Mouse (Mus musculus) layer of hippocampus, postnatal 14 days (tissue): ENCODE data around the gene Rcan2. TPM values are rescaled to one million over a fixed set of nuclear protein-coding genes. Genes with fewer than 3 reads are reported as not detected.
"Not testable (repeated sequence)": the region's sequence is repeated elsewhere in the genome, so short reads cannot be mapped to it uniquely, and the experiment has no call there.

Source experiments
- DNase-seq, 2 experiments: peaks; one replicate each; pipeline ENCODE4 v3.0.0; 2021 to 2022; ENCODE audit warnings: low spot score in 2 of 2, mixed read lengths in 1 of 2
- total RNA-seq, 2 experiments: library from RNA; stranded (reverse); gene quantifications; 2 replicates each; pipeline ENCODE4 v1.2.3; 2021

Rcan2 gene
- total RNA-seq, 2 experiments from 2014 or later = 46.3 to 47.4 TPM

DNA sequence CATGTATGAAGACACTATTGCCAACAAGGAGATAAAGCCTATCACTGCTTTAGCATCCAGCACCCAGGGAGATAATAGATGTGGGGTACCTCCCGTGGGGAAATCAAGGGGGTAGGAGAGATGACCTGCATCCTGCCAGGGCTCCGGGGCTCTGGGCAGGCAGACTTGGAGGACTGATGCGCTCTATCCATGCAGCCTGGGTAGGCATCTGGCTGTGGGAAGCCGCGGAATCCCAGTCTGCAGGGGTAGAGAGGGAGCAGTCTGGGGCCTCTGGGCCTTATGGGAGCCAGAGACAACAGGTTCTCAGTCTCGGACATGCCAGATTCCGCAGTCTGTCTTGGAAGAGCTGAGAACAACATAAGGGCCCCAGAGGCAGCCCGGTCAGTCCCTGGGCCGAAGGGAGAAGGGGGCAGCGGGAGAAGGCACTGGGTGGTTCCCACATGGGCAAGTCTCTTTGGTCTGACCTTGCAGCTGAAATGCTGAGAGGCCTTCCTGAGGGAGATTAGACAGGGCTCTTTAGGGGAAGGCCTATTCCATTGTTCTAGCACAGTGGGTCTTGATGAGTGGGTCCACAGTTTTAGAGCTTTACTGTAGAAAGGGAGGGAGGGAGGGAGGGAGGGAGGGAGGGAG lies 23.7 kb downstream of the Rcan2 start:
- DNase-seq = no peak

DNA sequence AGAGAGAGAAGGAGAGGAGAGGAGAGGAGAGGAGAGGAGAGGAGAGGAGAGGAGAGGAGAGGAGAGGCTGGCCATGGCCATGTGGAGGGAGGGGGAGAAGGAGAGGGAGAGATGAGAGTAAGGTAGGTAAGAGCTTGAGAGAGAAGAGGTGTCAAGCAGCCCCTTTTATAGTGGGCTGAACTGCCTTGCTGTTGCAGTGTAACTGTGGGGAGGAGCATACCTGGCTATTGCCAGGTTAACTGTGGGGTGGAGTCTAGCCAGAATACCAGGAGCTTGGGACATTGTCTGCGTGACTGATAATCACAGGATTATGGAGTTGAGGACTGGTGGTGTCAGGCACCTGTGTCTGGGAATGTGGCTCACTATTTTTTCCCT lies 24.2 kb downstream of the Rcan2 start:
- not testable (repeated sequence) for DNase-seq

DNA sequence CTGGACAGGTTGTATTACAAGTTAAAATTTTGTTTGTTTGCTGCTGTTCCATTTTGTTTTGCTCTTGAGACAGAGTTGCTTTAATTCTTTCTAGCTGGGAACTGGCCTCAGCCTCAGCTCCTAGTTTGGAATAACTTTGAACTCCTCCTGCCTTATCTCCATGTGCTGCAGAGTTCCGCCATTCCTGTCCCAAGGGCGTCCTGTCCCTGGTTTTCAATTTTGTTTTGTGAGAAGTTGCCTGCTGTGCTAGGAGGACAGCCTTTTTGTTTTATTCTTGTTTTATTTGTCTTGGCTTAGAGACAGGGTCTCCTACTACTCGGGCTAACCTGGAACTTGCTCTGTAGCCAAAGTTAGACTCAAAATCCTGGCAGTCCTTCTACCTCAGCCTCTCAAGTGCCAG lies 26.1 kb downstream of the Rcan2 start:
- no peak for DNase-seq

DNA sequence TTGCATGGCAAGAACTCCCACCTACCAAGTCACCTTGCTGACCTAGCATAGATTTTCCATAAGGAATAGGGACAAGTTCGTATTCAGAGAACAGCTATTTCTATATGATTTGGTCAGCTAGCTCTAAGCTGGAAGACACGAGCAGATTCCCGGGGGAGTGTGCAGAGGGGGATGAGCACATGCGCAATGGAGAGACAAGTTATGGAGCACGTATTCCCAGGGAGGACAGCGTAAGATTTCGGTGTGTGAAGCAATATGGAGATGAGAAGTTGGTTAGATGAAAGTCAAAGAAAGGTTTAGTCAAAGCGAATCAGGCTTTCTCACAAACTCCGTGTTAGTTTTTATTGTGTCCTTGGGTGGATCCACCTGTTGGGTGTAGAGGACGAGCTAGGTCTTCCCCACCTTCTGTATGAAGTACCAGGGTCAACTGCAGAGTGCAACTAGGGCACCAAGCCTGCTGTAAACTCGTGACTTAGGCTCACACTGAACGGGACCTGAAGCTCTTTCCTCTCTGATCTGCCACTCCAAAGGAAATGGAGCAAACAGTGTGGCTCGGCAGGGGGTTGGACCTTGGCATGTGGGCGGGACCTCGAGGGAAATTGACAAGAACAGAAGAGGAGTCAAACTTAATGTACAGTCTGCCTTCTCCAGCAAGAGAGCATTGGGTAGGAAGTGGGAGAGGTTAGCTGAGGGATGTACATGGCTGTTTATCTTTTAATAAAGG lies 31.4 kb downstream of the Rcan2 start:
- no peak for DNase-seq

DNA sequence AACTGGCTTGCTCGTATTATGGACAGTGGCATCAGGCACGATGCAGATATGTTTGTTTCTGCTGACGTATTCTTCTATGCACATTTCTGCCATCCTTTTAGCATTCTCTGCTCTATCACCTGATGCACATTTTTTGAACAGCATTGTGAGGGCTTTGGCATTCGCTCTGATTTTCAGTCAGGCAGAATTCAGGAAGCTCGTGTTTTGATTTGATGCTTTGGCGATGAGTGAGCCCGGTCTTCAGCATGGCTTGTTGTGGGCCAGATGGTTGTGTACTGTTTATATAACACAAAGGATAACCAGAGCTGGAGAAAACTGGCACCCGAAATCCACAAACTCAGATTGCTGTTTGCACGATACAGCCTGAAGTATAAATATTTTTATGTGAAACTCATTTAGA lies 39.1 kb downstream of the Rcan2 start:
- peak in 1 of 2 experiments; percentile 70 for DNase-seq

DNA sequence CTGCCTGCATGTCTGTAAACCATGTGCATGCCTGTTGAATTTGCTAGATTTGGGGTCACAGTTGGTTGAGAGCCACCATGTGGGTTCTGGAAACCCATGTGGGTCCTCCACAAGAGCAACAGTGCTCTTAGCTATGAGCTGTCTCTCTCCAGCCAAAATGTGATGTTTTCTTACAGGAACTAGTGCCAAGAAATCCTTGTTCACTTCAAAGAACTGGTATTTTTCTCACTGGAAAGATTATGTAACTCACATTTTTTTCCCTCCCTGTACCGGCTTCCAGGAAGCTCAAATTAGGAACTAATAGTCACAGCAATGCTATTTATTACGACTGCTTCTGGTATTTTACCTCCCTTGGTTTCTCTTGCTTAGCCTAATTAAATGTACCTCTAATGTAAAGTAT lies 45.6 kb downstream of the Rcan2 start:
- peak in 1 of 2 experiments; percentile 6 for DNase-seq

DNA sequence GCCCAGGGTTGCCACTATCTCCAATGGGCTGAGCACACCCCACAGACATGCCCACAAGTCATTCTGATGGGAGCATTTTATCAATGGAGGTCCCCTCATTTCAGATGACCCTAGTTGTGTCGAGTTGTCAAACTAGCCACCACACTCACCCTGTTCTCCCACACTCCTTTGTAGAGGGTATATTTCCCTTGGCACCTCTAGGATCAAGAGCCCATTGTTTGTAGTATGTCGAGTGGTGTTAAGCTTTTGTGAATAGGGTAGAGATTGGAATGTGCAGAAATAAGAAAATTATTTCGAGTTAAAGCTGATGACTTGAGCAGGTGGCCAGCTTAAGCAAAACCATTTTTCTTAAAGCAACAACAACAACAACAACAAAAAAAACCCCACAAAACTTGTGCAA lies 47.8 kb downstream of the Rcan2 start:
- no peak for DNase-seq

DNA sequence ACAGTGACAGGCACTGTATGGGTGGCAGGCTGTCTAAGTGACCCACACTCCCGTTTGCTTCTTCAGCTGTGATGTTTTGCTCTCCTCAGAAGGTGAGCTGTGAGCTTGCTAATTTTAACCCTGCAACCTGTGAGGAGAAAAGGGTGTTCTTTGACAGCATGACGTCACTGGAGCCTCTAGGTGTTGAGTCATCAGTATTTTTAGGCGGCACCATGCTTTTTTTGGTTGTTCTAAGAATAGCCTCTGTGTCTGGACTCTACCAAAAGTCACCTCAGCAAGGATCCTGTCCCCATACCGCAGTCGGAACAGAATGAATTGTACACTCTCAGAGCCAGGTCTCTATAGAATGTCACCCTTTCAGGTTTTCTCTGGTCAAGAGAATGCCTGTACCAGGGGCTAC lies 54.0 kb downstream of the Rcan2 start:
- no peak for DNase-seq

DNA sequence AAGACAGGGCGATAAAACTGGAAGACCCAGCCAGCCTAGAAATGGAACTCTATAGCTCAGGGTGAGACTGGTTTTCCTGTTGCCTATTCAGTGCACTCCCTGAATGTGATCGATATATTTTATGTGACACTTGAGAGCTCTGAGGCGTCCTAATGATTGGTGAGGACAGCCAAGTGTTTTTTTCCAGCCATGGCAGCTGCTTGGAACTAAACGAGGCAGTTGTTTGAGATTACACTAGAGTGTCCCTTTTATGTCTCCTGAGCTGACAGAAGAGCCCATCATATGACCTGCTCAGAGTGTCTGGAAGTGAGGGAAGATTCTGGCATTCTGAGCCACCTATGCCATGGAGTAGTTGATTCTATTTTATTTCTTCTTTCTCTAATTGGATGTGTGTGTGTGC lies 54.9 kb downstream of the Rcan2 start:
- no peak for DNase-seq

DNA sequence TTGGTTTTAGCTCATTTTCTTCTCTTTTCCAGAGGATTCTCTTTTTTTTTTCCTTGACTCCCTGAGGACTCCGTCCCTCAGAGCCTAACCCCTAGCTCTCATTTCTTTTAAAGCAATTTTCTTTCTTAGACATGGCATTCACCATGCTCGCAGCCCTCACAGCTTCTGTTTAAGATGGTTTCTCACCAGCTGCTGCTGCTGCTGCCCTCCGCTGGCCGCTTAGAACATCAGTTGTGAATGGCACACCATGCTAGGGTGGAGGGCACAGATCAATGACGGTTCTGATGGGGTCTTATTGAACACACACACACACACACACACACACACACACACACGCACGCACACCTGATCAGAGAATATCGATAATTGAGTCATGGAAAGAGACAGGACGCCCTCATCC lies 67.7 kb downstream of the Rcan2 start:
- DNase-seq = no peak

DNA sequence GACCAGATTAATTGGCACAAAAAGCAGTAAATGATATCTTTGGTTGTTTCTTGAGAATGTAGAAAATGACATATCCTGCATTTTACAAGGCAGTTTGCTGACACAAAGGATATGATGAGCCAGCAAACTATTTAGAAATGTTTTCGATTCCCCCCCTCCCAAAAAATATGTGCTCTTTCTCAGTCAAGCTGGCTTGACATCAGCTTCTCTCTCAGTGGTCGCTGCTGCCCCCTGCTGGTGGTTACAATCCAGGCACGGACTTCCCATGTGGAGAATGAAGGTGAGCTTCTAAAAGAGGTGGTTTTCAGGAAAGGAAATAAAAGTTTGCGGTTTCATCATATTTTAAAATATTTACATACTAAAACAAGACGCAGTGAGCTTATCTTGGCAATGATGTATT lies 68.5 kb downstream of the Rcan2 start:
- DNase-seq = peak; percentile 70 to 79

DNA sequence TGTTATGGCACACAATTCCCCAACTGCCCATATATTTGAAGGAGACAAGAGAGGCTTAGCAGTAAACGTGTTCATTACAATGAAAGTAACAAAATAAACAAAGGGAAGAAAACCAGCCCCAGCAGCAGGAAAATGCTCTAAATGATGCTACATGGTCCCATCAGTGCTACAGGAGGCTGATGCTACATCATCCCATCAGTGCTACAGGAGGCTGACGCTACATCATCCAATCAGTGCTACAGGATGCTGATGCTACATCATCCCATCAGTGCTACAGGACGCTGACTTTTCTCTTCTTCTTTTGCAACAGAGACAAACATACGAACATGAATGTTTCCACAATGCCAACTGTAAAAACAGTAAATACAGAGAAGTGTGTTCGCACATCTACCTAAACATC lies 73.3 kb downstream of the Rcan2 start:
- DNase-seq = no peak

DNA sequence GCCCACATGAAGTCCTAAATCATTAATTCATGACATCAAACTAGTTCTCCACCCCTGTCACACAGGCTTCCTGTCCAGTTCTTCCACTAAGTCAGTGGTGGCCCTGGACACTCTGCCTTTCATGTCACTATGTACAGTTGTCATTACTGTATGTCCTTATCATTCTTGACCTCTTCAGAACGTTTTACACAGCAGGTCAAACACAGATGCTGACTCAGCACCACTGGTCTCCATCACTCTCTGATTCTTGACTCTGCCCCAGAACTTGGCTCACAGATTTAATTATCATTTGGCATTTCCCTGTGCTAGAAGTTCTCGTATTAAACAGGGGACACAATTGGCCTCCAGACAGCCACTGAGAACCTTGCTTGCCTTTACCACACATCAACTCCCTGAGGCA lies 76.3 kb downstream of the Rcan2 start:
- DNase-seq = no peak

DNA sequence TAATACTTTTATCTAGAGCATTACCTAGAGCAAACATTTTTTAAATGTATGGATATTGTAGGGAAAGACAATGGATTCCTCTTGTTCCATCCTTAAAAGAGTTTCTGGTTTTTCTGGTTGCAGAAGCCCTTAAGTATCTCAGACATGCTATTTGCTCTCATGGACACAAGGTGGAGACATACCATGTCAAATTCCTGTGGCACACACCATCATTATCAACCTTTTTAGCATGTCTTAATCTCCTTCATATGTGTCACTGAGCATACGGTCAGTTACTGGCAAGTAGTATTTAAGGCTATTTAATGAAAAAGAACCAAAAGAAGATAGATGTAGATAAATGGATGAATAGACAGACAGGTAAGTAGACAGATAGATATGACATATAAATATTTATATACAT lies 81.9 kb downstream of the Rcan2 start:
- DNase-seq = peak in 1 of 2 experiments; percentile 46

DNA sequence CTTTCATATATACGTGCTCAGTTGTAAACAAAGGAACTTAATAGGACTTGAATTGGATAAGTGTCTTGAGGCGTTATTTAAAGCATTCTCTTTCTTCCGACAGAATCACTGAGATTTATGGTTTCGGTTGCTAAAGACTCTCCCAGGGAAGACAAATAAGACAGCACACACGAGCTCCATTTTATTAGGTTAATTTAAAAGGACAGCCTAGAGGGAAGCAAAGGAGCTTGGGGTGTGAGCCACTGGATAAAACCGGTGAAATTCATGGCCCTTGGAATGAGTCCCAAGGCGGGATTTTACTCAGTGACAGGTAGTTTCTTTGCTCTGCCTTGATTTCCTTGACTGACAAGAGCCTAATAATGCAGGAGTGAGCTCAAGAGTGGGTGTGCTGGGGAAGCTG lies 85.1 kb downstream of the Rcan2 start:
- no peak for DNase-seq

DNA sequence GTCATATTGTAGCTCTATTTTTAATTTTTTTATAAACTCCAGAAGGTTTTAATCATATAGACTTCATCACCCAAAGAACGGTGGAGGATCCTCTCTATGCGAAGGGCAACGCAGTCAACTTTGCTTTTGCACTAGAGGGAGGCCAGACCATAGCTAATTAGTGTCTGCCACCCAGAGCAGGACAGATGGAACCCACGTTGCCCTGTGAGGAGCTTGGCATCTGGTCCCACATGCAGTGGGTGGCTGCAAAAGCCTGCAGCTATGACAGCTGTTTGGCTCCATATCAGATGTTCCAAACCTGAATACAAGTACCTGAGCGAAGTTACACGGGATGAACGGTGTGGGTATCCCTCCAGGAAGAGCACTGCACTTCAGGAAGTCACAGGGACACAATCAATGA lies 86.8 kb downstream of the Rcan2 start:
- DNase-seq = no peak

DNA sequence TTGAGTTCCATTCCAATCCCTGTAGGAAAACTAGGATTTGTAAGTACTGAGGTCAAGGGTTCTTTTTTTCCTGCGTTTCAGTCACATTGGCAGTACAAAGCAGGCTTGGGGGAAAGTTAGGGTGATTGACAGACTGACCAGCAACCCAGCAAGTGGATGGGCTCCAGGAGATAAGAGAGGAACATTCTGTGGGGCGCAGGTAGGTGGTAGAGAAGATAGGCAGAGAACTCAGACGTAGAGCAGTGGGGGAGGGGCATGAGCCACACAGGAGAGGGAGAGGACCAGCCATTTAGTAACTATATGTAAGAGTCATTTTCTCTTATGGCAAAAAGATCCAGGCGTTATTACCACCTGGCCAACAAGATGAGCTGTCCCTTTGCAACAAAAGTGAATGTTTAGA lies 96.2 kb downstream of the Rcan2 start:
- DNase-seq = no peak

DNA sequence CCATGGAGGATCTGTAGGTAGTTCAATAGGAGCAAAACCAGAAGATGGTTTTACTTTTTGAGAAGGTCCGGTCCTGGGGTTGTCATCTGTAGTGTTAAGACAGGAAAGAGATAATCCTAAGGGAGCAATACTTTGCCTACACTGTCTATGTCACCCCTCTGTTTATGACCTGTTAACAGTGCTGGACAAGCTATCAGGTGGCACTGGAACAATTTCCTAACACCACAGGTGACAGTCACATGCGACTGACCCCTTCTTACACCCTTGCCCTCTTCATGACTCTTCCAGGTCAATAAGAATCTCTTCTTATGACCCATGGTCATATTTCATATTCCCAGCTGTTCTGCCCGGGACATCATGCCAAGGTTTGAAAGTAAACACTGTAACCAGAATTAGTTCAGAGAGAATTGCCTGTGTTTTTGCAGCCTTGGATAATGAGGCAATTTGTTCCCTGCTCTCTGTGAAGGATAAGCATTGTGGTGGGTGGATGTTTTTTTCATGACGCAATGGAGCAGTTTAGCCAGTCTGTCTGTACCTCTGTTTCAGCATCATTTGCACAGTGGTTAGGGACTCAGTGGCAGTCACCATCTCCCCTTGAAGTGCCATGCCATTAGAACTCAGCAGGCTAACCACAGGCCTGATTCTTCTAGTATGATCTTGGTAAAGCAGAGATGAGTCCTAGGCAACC lies 98.4 kb downstream of the Rcan2 start:
- DNase-seq = no peak

DNA sequence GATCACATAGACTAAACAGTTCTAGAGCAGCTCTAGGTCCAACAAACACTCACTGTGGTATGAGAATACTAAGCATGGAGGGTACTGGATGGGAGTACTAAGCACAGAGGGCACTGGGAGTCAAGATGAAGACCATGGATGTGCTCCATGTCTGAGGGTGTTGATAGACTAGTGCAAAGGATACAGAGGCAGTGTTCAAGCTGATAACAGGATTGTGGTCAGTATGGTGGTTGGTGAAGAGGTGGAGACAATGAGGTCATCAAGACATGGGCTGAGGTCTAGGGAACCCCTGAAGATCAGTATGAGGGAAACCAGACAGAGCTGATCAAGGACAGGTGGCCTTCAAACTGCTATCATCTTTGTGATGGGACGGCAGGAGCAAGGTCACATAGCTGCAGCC lies 99.0 kb downstream of the Rcan2 start:
- no peak for DNase-seq

DNA sequence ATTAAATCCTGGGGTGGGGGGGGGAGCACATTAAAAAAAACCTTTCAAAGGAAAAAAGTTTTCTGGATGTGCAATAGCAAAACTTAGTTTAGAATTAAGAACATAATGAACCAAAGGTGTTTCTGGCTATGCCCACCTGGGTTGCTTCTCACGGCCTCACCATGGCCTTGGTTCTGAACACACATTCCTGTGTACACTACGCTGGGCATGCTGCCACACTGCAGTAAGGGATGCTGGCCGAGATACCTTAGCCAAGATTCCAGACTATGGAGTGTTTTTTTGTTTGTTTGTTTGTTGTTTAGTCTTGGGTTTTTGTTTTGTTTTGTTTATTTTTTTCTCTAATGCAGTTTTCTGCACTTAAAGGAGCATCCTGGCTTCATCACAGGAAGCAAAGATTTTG lies 100.3 kb downstream of the Rcan2 start:
- DNase-seq = no peak

DNA sequence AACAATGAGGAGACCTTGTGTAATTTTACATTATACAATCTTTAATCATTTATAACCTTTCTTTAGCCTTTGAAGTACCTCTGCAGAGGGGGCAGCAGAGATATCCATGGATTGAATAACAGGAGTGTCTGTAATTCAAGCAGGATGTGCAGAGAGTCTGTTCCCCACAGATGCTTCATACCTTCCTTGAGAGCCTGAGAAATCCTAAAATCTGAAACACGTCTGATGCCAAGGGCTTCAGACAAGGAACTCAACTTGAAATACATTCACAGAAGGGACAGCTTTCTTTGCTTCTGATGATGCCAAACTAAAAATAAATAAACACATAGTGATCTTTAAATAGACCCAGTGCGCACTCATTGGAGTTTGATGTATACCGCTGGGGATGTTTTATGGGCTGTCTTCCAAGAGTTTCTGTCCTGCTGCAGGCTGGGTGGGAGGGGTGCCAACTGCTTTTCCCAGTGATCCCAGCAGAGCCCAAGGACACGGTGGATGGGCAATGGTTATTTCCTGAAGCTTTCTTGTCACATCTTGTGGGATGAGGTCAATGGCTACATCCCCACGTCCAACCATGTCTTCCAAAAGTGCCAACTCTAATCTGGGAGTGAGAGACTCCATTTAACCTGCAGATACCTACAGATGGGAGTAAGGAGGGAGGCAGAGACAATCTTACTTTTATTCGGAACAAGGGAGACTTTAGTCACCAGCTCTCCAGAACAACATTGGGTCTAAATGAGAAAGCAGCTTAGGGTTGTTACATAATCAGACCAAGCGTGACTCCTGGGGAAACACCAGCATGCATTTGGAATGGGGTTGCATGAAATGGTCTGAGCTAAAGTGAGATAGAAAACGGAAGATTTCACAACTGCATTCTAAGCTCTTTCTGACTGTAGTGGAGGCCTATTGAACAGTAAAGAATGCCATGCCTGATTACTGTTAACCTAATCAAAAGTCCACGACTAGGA lies 102.9 kb downstream of the Rcan2 start:
- no peak for DNase-seq
